Mouse (Mus musculus) ES-E14 (cell line): ENCODE measurements at regions not wholly inside any gene's neighbourhood (a gene's known extent, or its start where the extent isn't known, plus 50 kb on each side); places are given as distances from the start of the nearest gene placed in this dataset.

Experiments used
- DNase-seq: peaks from one replicate; pipeline ENCODE4 v3.0.0-alpha.2; 2013; ENCODE audit warnings: low read depth, low spot score
- H3K27ac ChIP-seq: 2 replicates; pipeline ENCODE4 v1.5.1; 2012; ENCODE audit warnings: low read depth, mild to moderate bottlenecking, low read length, moderate library complexity, mixed read lengths; ENCODE audit not compliant: poor library complexity, insufficient read depth, severe bottlenecking
- H3K36me3 ChIP-seq: 2 replicates; pipeline ENCODE4 v1.6.1; 2012; ENCODE audit warnings: mild to moderate bottlenecking, low read length, moderate library complexity, mixed read lengths; ENCODE audit not compliant: control insufficient read depth, poor library complexity, insufficient read depth, severe bottlenecking
- H3K4me1 ChIP-seq, 2 experiments: fragments of 150-350 bp in 1 of 2; sonication (generic) in 1 of 2; 2 replicates each; pipeline ENCODE4 v1.6.1; 2012; ENCODE audit warnings: low read length in 2 of 2, mild to moderate bottlenecking in 1 of 2, mixed read lengths in 1 of 2; ENCODE audit not compliant: control insufficient read depth in 2 of 2, insufficient read depth in 2 of 2, poor library complexity in 1 of 2
- H3K4me3 ChIP-seq, 2 experiments: fragments of 150-350 bp in 1 of 2; sonication (generic) in 1 of 2; 2 replicates each; pipeline ENCODE4 v1.5.1; 2012; ENCODE audit warnings: low read length in 2 of 2, low read depth in 1 of 2, mild to moderate bottlenecking in 1 of 2, mixed read lengths in 1 of 2; ENCODE audit not compliant: insufficient read depth in 1 of 2, poor library complexity in 1 of 2, severe bottlenecking in 1 of 2
- H3K9ac ChIP-seq: 2 replicates; pipeline ENCODE4 v1.6.1; 2012; ENCODE audit warnings: low read depth, mild to moderate bottlenecking, low read length, mixed read lengths; ENCODE audit not compliant: poor library complexity, insufficient read depth, severe bottlenecking
- H3K9me3 ChIP-seq: fragments of 150-350 bp; sonication (generic); 2 replicates; pipeline ENCODE4 v1.6.1; 2012; ENCODE audit warnings: low read depth, mild to moderate bottlenecking, low read length; ENCODE audit not compliant: control insufficient read depth, insufficient read depth
- CHD2 ChIP-seq: IDR thresholded peaks from 2 replicates; pipeline ENCODE4 v1.6.1; 2014; ENCODE audit warnings: mild to moderate bottlenecking, low read depth, low read length, inconsistent platforms
- HCFC1 ChIP-seq: IDR thresholded peaks from 2 replicates; pipeline ENCODE4 v1.6.1; 2012; ENCODE audit warnings: low read length, inconsistent platforms, borderline replicate concordance; ENCODE audit not compliant: insufficient read depth
- MAFK ChIP-seq: IDR thresholded peaks from 2 replicates; pipeline ENCODE4 v1.6.1; 2014; ENCODE audit warnings: mild to moderate bottlenecking, low read depth, low read length, inconsistent platforms; ENCODE audit not compliant: insufficient read depth
- ZC3H11A ChIP-seq: IDR thresholded peaks from 2 replicates; pipeline ENCODE4 v1.6.1; 2012; ENCODE audit warnings: low read depth, mild to moderate bottlenecking, inconsistent platforms, low read length, borderline replicate concordance
- ZNF384 ChIP-seq: IDR thresholded peaks from 2 replicates; pipeline ENCODE4 v1.6.1; 2012; ENCODE audit warnings: low read depth, low read length, inconsistent platforms
- in situ Hi-C, 2 experiments: fragments of 600-800 bp; cut with MboI; formaldehyde crosslinking; loops; one replicate each; pipeline ENCODE4 v1.15.1; 2025; ENCODE audit warnings: low sequenced_read_pairs in 2 of 2, inconsistent platforms in 1 of 2; ENCODE audit not compliant: unreplicated experiment in 2 of 2

DNA sequence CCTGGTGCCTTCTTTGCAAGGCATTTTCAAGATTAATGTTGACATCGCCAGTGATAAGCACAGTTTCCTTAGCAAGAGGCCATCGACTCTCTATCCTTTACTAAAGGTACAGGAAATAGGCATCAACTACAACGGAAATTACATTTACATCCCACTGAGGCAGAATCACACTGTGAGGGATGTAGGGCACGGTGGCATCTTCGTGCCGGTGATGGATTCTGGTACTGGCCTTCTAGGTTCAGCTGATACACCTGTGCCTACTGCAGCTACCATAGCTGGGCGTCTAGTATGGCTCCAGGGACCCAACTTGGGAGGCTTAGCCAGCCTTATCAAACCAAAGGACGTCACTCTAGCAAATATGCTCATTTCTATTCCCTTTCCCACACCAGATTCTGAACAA lies 313.5 kb upstream of the Zfp637 start:
- Histone ChIP-seq H3K4me1 (no peaks in the 10 kb centered on the region), H3K9ac (no peak overlapping the region), H3K36me3 (no peaks in the 10 kb centered on the region), H3K27ac (no peak overlapping the region), H3K9me3 (no peaks in the 10 kb centered on the region), H3K4me3 (no peak overlapping the region)
- TF ChIP-seq ZC3H11A = no peak
- TF ChIP-seq ZNF384 = no peak
- no peak for TF ChIP-seq CHD2
- DNase-seq = no peak
- in situ Hi-C loops = no loop called here

DNA sequence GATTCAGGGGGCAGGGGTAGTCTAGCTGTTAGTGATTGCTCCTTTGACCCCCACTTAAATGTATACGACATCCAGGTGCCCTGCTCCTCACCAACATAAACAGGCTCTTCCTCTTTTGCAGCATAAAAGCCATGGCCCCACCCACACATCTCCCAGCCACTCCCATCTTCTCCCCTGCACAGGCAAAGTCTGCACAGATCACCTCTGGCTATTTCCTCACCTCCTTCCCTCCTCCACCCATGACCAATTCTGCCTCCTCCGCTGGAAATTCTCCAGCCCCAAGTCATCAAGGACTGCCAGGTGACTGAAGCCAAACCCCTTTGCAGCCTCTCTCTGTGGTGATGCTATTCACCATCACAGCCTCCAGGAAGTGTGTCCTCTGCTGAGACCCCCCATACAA lies 306.8 kb upstream of the Zfp637 start:
- no peaks in the 10 kb centered on the region for H3K36me3 ChIP-seq
- no peak overlapping the region for H3K9ac ChIP-seq
- peak; percentile 12 for DNase-seq
- no peaks in the 10 kb centered on the region for H3K9me3 ChIP-seq
- no peak overlapping the region for H3K27ac ChIP-seq
- H3K4me3 ChIP-seq = no peak overlapping the region
- TF ChIP-seq ZC3H11A (no peak), HCFC1 (no peak), ZNF384 (no peak), CHD2 (no peak), MAFK (no peak)
- in situ Hi-C loops = no loop called here
- H3K4me1 ChIP-seq = no peaks in the 10 kb centered on the region

DNA sequence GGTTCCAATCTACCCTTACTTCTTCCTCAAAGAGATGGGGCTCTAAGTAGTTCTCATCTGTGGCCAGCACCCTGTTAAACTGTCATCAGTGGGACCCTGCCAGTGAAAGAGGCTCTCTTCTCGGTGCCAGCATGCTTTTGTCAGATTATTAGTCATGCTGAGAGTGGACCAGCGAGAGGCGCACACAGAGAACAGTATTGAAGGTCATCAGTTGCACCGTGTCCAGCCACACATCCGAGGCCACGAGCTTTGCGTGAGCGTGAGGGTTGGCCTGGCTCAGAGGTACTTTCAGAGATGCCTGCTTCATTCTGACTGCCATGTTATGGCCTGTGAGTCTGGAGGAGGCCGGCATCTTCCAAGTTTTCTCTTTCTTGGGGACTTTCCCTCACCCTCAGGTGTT lies 306.0 kb upstream of the Zfp637 start:
- TF ChIP-seq ZNF384 (no peak), MAFK (no peak), HCFC1 (no peak), CHD2 (no peak), ZC3H11A (no peak)
- in situ Hi-C loops = no loop called here
- no peak overlapping the region for H3K27ac ChIP-seq
- no peak overlapping the region for H3K9ac ChIP-seq
- H3K4me3 ChIP-seq = no peak overlapping the region
- H3K9me3 ChIP-seq = no peaks in the 10 kb centered on the region
- H3K4me1 ChIP-seq = no peaks in the 10 kb centered on the region
- H3K36me3 ChIP-seq = no peaks in the 10 kb centered on the region
- no peak for DNase-seq

DNA sequence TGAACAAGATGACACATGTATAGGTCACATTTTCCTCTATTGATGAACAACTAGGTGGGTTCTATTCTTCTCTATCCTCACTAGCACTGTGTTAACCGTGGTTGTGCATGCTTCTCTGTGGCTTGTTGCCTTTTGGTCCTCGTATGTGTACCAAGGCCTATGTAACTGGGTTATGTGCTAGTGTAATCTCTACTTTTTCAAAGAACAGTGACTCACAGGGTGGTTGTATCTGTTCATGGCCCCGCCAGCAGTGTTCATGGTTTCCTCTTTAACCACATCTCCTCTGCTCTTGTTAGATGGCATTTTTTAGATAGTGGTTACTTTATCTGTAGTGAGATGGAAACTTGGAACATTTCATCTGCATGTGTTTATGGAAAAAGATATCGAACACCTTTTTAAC lies 304.9 kb upstream of the Zfp637 start:
- in situ Hi-C loops = no loop called here

DNA sequence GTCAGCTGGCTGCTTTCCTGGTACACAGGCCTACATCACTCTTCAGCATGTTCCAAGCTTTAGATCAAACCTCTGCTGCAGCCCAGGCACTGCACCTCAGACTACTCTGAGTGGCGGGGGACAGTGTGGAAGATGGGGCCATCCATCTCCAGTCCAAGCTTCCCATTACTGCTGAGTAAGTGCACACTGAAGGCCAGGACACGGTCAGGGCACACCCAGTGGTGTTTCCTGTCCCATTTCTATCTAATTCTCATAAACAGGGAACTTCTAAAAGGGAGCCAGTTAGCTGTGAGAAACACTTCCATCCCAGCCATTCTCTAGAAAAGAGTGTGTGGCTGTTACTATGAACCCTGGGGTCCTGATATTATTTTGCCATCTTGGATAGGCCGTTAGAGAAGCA lies 298.5 kb upstream of the Zfp637 start:
- TF ChIP-seq ZC3H11A (no peak), HCFC1 (no peak), MAFK (no peak), ZNF384 (no peak), CHD2 (no peak)
- Histone ChIP-seq H3K4me1 (no peaks in the 10 kb centered on the region), H3K9ac (no peak overlapping the region), H3K36me3 (no peaks in the 10 kb centered on the region), H3K4me3 (no peak overlapping the region), H3K9me3 (no peaks in the 10 kb centered on the region), H3K27ac (no peak overlapping the region)
- DNase-seq = no peak
- in situ Hi-C loops = no loop called here

More for the DNA sequence above, 304.9 kb upstream of the Zfp637 start:
- no peaks in the 10 kb centered on the region for H3K9me3 ChIP-seq
- DNase-seq = no peak
- H3K36me3 ChIP-seq = no peaks in the 10 kb centered on the region
- H3K4me3 ChIP-seq = no peak overlapping the region
- H3K27ac ChIP-seq = no peak overlapping the region
- TF ChIP-seq CHD2 = no peak
- TF ChIP-seq MAFK = no peak
- TF ChIP-seq ZNF384 = no peak
- TF ChIP-seq ZC3H11A = no peak
- no peak for TF ChIP-seq HCFC1
- H3K9ac ChIP-seq = no peak overlapping the region
- H3K4me1 ChIP-seq = no peaks in the 10 kb centered on the region
